Mouse (Mus musculus) macrophage (primary cell): Measurements from ENCODE around the gene Usp50. TPM values are rescaled to one million over a fixed set of nuclear protein-coding genes. Genes with fewer than 3 reads are reported as not detected.

Source experiments
- H3K27ac ChIP-seq: fragments of 350-480 bp; formaldehyde crosslinking; 2 replicates; pipeline ENCODE4 v1.9.0; 2021
- H3K36me3 ChIP-seq: fragments of 350-480 bp; formaldehyde crosslinking; 2 replicates; pipeline ENCODE4 v1.9.0; 2021; ENCODE audit errors: inconsistent target
- H3K4me3 ChIP-seq: fragments of 350-480 bp; formaldehyde crosslinking; 2 replicates; pipeline ENCODE4 v1.9.0; 2021; ENCODE audit errors: inconsistent target
- H3K79me2 ChIP-seq: fragments of 350-480 bp; formaldehyde crosslinking; 2 replicates; pipeline ENCODE4 v1.9.0; 2021; ENCODE audit errors: inconsistent target
- WGBS: methylation state at CpG from one replicate; pipeline ENCODE4 v1.1.7; 2026; ENCODE audit warnings: inconsistent platforms; ENCODE audit not compliant: missing documents; 5-methylcytosine and 5-hydroxymethylcytosine counted together
- polyA plus RNA-seq: library from polyadenylated mRNA; stranded (reverse); fragments of 250-400 nt; gene quantifications from 3 replicates; pipeline ENCODE4 v1.2.4, GENCODE M21; 2018; ENCODE audit warnings: inconsistent platforms

The Usp50 gene
- polyA plus RNA-seq, 1 experiment from 2014 or later = not detected

DNA sequence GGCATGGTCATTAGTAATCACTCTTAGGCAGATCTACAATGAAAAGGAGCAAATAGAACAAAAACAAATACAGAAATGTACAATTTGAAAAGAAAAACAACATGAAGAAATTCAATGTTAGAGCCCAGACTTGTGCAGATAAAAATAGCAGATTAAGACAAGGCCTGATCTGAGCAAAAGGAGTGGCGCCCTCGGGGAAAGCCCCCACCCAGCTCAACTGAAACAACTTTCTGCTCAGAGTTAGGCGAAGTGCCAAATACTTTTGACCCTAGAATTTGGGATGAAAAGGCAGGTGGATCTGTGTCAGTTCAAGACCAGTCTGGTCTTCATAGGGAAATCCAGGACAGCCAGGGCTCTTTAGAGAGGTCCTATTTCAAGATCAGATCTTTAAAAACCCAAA, 117.3 kb downstream of the Usp50 start:
- Histone ChIP-seq H3K27ac (no peak overlapping the region), H3K79me2 (peaks cover 87% of the 10 kb centered on the region), H3K4me3 (no peak overlapping the region), H3K36me3 (no peaks in the 10 kb centered on the region)
- WGBS = 73% methylated on average over 3 of the region's 3 CpGs

- WGBS = 21% methylated on average over 4 of the region's 4 CpGs
- Histone ChIP-seq H3K36me3 (no peaks in the 10 kb centered on the region), H3K27ac (no peak overlapping the region), H3K79me2 (peaks cover 79% of the 10 kb centered on the region), H3K4me3 (no peak overlapping the region)
Observed at GRCm38 (mm10) chr2:126663481-126663880, 119.8 kb downstream of the Usp50 start.

Other genes with a start within 250 kb of the Usp50 start
- gene Slc27a2, start 231.1 kb downstream of the Usp50 start, polyA plus RNA-seq = not detected in 3 replicates
- gene Hdc, start 164.2 kb downstream of the Usp50 start, polyA plus RNA-seq = 0.50 to 1.6 TPM (median 0.52 TPM) in 3 replicates
- gene Gabpb1, start 107.1 kb downstream of the Usp50 start, polyA plus RNA-seq = 11.8 to 21.0 TPM (median 18.9 TPM) in 3 replicates
- 75.9 to 158 TPM (median 86.2 TPM) in 3 replicates for gene Usp8, start 76.1 kb downstream of the Usp50 start, polyA plus RNA-seq
- 30.5 to 53.0 TPM (median 38.3 TPM) in 3 replicates for gene Trpm7, start 92.8 kb upstream of the Usp50 start, polyA plus RNA-seq
- 64.1 to 120 TPM (median 88.4 TPM) in 3 replicates for gene Sppl2a, start 149.8 kb upstream of the Usp50 start, polyA plus RNA-seq
- 6.6 to 8.9 TPM (median 8.1 TPM) in 3 replicates for gene Ap4e1, start 225.2 kb upstream of the Usp50 start, polyA plus RNA-seq